Mouse (Mus musculus): ENCODE data around the gene Gucd1.

DNA sequence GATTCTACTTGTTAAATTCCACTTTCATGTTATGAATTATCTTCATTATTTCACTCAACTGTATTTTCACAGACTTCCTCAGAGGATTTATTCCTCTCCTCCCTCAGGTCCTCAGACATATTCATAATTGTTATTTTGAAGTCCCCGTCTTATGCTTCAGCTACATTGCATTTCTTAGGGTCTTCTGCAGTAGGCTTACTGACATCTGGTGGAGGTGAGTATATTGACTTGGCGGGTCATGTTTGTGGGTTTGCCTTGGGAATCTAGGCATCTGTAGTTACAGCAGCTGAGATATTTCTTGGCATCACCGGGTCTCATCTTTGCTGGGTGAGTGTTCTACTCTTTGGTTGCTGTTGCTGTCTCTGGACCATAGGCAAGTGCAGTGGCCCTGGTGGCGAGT is 116.8 kb downstream of the Gucd1 start, which contains the start of gene Upb1:
- TF ChIP-seq CTCF (IDR thresholded peaks at IDR 0.05; ENCODE audit: low read depth, low read length) (no peak), POLR2A (IDR thresholded peaks at IDR 0.05; ENCODE audit: extremely low read depth, insufficient read depth, low read length) (no peak)

Data from liver, adult 2 months (tissue).